In genomic region chr7:107747954-107748353, GRCm38 (mm10) we compare ENCODE assay signal across 7 mouse cellular contexts. TPM values are rescaled to one million over a fixed set of nuclear protein-coding genes. Genes with fewer than 3 reads are reported as not detected.
DNase-seq lines count a peak whose midpoint lies in the region; ATAC-seq lines count a peak whose summit lies in the region.

No protein-coding gene starts in this region.

- WGBS in forebrain, embryonic 11.5 days: 21% methylated on average over 2 of the region's 2 CpGs

- H3K36me3 ChIP-seq in forebrain, embryonic 11.5 days (ENCODE audit: control insufficient read depth, insufficient read depth, low read length): no peaks in the 10 kb centered on the region

- ATAC-seq in forebrain, embryonic 11.5 days (replicated peaks; ENCODE audit: low FRiP score): peak; percentile 37; the same call in 1 of the 2 replicates

- no peaks in the 10 kb centered on the region for H3K4me1 ChIP-seq in forebrain, embryonic 11.5 days (replicated peaks; ENCODE audit: control insufficient read depth, insufficient read depth, low read length)

- no peak overlapping the region for H3K4me3 ChIP-seq in forebrain, embryonic 11.5 days (ENCODE audit: low read depth, low read length)

- H3K27ac ChIP-seq in forebrain, embryonic 11.5 days (ENCODE audit: low read depth, low read length): no peak overlapping the region

- no peak overlapping the region for H3K9ac ChIP-seq in forebrain, embryonic 11.5 days (ENCODE audit: low read length)

- DNase-seq in A20 (ENCODE audit: low read depth, low spot score): peak; percentile 72
- DNase-seq in CD4-positive, CD25-positive, alpha-beta regulatory T cell, adult 2 months (ENCODE audit: low read depth, low spot score): peak; percentile 74
- DNase-seq in brain, adult 2 months (ENCODE audit: low read depth, low spot score): peak; percentile 75
- peak; percentile 80 for DNase-seq in forebrain, embryonic 11.5 days (ENCODE audit: low spot score)
- DNase-seq in kidney, postnatal 10 days: peak; percentile 75
- peak; percentile 69 for DNase-seq in lung, postnatal 10 days
- DNase-seq in right cerebral cortex, postnatal 4 days: peak; percentile 64

- no peaks in the 10 kb centered on the region for H3K9me3 ChIP-seq in forebrain, embryonic 11.5 days (ENCODE audit: control insufficient read depth, low read length)

- no peak overlapping the region for H3K4me2 ChIP-seq in forebrain, embryonic 11.5 days (ENCODE audit: low read depth, low read length, severe bottlenecking)

- H3K27me3 ChIP-seq in forebrain, embryonic 11.5 days (ENCODE audit: control insufficient read depth, insufficient read depth, low read length): no peaks in the 10 kb centered on the region

RNA-seq across cellular contexts. Expression of gene Cyb5r2, which starts 9.9 kb away (rescaled TPM):
- 0.11 TPM in 1 of 2 replicates, not detected in the other for polyA plus RNA-seq in forebrain, embryonic 11.5 days (2014; fragmentation: Nextera tagmentation; extraction: Ambion mirVana)

RNA-seq across cellular contexts. Expression of gene Ovch2, which starts 53.1 kb away (rescaled TPM):
- polyA plus RNA-seq in forebrain, embryonic 11.5 days (2014; fragmentation: Nextera tagmentation; extraction: Ambion mirVana): not detected in 2 replicates
